Mouse (Mus musculus) thymus, postnatal 14 days (tissue): ENCODE measurements around the gene Smg7.
"Not testable (repeated sequence)": the region's sequence is repeated elsewhere in the genome, so short reads cannot be mapped to it uniquely, and the experiment has no call there.

Experiments
- DNase-seq: peaks from one replicate; pipeline ENCODE4 v3.0.0; 2021

Smg7 gene

DNA sequence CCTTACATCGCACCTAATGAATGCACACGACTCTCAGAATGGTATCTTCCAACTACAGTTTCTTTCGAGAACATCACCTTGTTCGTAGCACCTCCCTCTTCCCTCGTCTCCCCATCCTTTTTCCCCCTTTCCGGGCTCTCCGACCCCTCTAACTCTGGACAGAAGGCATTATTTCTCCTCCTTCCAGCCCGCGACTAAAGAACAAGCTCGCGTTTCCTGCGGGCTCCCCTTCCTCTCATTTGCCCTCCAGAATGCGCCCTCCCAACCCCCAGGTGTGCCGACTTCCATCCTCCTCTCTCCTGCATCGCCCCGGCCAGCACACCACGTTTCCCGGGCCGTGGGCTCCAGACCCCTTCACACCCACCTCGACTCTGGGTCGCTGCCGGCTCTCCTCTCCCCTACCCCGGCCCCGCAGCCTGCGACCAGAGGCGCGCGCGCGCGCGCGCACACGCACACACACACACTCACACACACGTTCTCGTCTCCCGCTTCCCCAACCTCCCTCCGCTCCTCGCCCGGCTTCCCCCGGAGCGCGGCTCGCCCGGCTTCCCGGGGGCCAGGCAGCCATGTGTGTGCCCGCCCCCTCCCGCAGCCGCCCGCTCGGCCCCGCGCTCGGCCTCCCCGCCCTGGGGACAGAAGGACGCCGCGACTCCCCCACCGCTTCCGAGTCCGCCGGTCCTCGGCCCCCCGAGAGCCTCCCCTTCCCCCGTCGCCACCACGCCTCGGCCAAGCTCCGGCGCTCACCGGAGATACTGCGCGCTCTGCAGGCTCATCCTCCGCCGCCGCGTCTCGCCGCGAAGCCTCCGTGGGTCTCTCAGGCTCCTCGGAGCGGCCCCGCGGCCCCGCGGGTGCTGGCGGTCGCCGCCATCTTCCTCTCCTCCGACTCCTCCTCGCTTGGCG, at the start of gene Smg7:
TSS of gene Smg7 (minus strand) at position 882 of the 900 bp plus-strand sequence.
- DNase-seq, result peak; percentile 66

DNA sequence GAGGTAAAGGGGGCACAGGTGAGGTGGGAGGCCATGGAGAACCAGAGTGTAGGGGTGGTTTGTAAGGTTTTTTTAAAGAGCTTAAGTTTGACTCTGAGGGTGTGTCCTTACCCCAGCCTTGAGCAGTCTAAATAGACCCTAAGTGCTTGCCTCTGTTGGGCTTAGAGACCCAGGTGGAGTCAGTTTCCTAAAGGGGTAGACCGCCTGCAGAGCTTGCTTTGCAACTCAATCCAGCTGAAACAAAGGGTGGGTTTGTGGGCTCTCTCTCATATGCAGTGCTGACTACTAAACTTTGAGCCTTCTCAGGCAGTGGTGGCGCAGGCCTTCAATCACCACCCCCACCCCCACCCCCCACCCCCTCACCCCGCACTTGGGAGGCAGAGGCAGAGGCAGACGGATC, 40.5 kb upstream of the Smg7 start:
- no peak for DNase-seq

DNA sequence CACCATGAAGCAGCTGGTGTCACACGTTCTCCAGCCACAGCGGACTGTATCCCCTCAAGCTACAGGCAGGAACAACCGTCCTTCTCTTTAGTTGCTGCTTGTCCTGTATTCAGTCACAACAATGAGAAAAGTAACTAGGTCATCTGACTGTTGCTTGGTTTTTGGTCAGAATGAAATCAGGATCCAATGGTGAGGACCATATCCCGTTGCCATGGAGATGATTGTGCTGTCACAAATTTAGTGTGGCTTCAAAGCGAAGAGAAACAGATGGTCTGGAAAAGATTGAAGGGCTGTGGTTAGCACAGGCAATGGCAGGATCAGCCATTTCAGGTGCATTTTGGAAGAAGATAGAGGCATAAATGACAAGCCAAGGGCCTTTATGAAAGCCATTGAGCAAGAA, 33.9 kb upstream of the Smg7 start:
- no peak for DNase-seq

DNA sequence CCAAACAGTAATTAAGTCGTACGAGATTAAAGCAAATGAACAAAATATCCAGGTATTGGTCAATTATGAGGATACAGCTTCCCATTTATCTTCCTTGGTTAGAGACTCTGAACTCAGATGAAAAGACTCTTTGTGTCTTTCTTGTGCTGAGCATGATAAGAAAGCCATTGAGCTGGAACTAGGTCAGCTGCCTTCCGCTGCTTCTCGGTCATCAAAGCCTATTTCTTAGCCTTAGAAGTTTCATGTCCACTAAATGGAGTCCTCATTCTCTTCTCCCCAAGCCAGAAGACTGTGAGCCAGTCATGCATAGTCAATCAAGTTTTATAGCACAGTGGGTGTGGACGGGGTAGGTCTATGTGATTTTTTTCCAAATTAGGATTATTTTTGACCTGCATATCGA, 33.0 kb upstream of the Smg7 start:
- DNase-seq, result no peak

DNA sequence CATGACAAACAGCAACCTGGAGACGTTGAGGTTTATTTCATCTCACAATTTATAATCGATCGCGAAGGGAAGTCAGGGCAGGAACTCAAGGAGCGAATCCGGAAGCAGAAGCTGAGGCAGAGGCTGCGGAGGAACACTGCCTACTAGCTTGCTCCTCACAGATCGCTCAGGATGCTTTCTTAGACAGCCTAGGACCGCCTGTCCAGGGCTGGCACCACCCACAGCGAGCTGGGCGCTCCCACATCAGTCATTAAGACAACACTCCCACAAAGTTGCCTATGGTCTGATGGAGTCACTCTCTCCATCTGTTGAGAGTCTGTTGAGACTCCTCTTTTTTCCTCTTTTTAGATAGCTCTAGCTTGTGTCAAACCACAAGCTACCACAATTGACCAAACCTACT, 31.5 kb upstream of the Smg7 start:
- no peak for DNase-seq

DNA sequence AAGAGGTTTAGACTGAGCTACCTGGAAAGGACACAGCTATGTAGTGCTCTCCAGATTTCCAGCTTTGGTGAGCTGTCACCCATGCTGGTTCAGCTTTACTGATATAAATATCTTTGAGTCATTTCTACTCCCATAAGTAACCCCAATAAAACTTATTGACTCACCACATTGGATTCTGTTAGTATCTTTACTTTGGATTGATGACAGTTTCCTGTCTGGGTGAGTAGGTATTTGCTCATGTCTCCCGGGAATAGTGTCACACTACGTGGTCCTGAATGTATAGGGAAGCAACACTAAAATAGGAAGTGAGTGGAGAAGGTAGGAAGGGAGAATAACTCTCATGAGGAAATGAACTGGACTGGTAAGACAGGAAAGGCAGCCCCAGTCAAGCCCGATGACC, 19.3 kb upstream of the Smg7 start:
- DNase-seq, result no peak

DNA sequence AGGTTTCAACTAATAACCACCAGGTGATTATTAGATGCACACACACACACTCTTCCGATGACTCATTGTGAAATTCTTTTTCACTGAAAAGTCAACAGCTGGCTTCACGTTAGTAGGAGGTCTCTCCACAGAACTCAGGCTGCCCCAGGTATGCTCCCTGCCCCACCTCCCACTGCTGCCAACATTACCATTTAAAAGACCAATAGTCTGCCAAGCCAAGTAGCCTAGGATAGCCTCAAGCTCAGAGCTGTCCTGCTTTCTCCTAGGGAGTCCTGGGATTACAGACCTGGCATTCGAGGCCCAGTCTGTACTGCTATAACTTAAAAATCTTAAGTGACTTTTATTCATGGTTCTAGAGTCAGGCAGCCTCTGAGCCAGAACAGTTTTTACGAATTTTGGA, 15.2 kb upstream of the Smg7 start:
- DNase-seq, result no peak

DNA sequence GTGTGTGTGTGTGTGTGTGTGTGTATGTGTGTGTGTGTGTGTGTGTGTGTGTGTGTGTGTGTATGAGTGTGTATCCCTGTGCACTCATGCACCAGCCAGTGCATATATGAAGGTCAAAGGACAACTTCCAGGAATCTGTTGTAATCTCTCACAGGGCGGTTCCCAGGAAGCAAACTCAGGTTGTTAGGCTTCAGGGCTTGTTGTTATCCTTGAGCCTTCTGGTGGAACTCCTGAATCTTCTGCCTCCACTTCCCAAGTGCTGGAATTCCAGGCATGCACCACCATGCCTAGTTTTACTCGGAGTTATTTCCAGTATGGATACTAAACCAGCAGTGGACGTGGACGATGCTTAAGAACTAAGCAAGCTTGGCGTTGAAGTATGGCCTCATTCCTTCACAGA, 14.5 kb upstream of the Smg7 start:
- DNase-seq, result no peak

DNA sequence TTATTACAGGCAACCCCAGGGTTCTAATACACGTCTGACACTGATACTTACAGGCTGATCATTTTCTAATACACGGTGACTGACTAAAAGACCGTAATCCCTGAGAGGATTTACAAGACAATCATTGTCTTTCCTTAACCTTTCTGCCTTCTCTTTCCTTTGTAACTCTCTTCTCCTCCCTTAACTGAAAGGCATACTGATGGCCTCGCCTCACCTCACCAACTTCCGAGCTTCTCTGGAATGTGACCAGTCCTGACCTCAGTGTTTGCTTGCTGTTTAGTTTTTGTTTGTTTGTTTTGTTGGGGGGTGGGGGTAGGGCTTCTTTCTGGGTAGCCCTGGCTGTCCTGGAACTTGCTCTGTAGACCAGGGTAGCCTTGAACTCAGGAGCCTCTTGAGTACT, 13.3 kb upstream of the Smg7 start:
- no peak for DNase-seq

DNA sequence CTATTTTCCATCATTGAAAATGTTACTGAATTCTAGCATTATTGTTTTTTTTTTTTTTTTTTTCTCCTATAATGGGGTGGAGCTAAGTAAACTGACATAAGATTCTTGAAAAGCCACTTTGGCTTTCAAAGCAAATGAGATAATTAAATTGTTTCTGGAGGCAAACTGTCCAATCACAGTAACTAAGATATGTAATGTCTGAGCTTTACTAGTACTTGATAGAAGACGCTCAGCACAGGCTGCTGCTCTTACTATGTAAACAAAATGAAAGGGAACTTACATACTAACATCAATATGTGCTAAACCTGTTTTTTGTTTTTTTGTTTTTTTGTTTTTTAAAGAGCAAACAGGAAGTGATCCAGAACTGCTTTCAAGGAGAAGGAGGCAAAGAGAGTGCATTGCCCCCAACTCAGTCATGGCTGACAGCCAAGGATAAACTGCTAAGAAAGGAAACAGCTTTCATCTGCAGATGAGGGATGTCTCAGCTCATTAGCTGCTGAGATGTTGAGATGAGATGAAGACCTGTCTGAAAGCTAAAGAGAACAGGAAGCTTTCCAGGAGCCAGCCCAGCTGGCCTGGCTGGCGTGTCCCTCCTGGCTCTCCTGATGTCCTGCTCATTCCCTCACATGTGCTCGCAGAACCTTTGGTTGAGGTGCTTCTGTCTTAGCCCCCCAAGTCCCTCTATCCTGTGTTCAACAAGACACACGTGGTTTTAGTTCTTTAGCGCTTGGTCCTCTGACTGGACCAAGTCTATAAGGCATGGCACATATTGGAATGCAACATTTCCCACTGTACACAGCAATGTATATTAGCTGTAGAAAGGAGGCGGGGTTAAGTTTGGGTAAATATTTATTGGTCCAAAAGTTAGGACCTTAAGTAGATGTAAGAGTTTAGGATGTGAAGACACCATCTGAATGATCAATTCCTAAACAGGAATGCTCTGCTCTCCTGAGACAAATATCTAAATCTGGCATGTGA, 11.3 kb upstream of the Smg7 start:
- DNase-seq, result no peak

DNA sequence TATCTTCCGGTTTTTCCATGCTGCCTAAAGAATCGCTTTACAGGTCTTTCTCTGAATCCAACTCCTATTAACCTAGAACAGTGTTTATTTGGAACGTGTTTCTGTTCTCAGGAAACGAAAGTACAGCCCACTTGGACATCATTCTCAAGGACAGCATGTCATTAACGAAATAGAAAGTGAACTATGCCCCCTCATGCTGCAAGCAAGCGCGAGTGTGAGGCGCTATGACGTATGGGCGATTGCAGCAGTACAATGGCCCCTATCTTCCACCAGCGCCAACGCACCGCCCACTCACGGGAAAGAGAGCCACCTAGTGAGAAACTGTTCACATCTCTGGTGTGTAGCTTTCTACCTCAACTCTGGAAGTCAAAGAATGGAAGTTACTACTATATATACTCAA, 2.0 kb upstream of the Smg7 start:
- DNase-seq, result peak; percentile 89

DNA sequence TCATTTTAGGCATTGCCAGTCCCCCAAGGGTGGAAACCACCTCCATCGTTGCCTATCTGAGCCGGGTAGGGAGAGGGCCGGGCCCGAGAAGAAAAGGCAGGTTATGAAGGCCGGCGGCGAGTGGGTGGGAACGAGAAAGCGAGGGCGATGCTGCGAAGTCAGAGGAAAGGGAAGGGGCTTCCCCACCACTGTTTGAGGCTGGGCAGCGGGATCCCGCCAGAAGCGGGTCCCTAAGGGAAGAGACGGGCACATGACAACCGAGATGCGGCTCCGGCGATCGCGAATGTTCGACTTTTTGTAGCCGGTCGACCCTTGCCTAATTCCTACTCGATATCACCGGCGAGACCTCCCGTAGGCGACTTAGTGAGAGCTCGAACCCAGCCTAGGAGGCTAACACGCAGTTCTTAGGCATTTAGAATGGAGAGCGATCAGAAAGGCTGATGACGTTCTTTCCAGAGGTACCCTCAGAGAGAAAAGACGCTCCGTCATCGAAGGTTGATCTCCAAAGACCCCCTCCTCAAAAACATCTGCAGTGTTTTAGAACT, 1.2 kb upstream of the Smg7 start:
- DNase-seq, result peak; percentile 63

DNA sequence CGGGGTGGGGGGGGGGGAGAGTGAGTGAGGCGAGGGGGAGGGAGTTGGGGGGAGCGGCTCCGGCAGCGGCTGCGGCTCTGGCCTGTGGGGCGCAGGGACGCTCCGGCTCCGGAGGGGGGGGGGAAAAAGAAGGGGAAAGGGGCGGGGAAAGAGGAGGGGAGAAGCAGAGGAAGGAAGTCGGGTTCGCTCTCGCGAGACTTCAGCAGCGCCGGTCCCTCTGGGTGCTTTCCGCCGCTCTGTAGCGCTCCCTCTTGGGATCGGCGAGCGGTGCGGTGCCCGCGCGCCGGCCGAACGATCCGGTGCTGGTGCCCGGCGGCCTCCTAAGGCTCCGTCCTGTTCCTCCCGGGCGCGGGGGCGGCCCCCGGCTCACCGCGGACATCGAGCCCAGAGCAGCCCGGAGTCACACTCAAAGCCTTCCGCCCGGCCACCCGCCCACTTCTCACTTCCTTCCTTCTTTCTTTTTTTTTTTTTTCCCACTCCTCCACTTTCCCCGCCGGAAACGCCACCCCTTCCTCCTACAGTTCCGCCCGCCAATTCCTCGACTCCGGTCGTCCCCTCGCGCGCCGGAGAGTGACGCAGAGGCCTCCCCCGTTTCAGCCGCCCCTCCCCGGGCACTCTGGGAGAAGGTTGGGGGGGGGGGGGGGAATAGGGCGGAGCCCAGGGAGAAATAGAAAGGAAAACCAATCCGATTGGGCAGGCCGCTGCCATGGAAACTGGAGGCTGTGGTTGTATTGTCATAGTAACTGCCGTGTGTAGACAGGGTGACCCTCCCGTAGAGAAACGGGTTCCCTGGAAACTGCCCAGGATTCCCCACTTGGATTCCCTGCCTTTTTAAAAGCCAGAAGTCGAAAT, 445 bp upstream of the Smg7 start:
- DNase-seq, result peak; percentile 93

DNA sequence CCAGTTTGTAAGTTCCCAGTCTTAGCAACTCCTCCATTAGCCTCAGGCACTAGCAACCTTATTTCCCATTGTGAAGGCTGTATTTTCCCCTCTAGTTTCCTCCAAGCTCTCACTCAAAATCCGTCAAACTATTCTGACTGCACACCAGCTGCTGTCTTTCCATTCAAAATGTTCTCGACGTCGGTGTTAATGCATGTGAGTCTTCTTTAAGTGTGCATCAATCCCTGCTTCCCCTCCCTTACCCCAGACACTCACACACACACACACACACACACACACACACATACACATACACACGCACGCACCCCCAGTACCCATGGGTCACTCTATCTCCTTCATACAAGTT, 1.1 kb downstream of the Smg7 start:
- DNase-seq, result no peak

DNA sequence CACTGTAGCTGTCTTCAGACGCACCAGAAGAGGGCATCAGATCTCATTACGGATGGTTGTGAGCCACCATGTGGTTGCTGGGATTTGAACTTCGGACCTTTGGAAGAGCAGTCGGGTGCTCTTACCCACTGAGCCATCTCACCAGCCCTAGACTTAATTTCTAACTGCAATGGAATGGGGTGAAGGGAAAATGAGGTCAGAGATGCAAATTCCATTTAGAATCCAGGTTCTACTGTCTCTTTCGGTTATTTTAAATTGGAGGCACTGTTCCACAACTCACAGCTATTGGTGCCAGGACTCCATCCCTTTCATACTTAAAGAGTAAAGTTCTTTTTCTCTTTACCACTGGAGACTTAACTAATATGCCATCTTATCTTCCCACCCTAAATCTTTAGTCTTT, 14.4 kb downstream of the Smg7 start:
- DNase-seq, result not testable (repeated sequence)

DNA sequence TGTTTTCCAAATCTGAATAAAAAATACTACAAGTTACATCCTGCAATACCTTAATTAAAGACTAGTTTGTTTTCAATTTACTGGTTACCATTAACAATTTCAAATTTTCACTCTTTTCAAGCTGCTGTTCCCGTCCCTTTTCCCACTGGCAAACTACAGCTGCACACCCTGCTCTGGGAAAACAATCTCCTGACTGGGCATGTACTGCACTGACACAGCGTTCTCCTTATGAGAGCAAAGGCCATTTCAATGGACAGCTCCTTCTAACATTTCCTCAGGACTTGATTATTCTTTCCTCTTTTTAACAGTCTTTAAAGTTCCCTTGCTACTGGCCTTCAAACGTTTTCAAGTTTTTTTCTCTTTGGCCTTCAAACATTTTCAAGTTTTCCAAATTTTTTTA, 31.4 kb downstream of the Smg7 start:
- no peak for DNase-seq

DNA sequence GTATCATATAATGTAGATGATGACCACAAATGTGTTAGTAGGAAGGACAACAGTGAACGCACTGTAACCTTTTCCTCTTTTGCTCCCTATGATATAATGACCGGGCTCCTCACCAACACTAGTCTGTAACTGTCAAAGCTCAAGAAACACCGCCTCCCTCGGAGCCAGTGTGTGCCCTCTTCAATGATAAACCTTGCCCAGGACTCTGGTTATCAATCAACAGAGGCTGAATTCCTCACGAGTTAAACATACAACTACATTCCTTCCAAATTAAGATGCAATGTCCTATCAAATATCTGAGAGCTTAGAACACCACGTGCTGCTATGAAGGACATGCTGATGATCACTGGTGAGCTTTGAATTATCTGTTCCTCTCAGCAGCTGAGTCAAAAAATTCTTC, 32.5 kb downstream of the Smg7 start:
- no peak for DNase-seq

DNA sequence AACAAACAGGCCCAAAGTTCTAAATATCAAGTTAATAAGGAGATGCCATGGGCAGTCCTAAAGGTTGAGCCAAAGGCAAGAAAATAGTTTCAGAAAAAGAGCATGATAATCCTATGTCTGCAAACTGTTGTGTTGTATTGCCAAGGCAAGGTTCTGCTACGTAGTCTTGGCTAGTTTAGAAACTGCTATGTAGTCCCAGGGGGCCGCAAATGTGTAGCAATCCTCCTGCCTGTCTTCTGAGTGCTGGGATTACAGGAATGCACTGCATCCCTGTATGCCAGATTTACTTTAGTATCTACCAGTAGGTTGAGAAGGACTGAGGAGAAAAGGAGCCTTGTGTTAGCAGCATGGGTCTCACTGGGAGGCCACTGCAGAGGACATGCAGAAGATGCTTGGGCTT, 55.6 kb downstream of the Smg7 start:
- DNase-seq, result no peak

DNA sequence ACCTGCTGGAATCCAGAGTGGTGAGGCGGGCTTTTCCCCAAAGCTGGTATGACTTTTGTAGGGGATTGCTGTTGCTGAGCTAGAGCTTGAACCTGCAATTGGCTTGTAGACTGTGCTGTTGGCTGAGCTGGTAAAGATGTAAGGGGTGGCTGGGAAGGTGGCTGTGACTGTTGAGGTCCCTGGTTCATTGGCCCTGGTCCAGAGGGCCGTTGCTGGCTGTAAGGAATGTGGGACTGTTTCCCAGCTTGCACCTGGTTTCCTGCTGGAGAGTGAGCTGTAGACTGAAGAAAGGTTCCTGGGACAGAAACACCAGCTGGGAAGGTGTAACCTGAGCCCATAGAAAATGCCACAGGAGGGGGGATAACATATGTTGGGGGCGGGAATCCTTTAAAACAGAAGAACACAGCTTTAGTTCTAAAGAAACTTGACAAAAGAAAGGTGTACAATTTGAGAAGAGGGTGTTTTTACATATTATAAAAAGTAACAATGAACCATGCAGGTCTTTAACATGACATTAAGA, 57.2 kb downstream of the Smg7 start:
- DNase-seq, result no peak

DNA sequence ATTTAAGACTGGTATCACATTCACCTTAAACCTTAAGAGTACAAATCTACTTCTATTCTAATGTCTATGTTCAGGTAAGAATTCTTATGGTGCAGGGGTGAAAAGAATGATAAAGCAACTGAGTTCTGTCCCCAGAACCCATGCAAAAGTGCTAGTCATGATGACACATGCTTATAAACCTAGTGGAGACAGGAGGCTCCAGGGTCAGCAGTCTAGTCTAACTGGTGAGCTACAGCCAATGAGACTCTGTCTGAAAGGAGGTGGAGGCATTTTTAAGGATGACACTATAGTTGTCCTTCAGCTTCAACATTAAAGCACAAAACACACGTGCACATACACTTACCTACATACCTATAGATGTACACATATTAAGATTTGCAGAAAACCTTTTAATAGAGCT, 57.8 kb downstream of the Smg7 start:
- DNase-seq, result no peak

DNA sequence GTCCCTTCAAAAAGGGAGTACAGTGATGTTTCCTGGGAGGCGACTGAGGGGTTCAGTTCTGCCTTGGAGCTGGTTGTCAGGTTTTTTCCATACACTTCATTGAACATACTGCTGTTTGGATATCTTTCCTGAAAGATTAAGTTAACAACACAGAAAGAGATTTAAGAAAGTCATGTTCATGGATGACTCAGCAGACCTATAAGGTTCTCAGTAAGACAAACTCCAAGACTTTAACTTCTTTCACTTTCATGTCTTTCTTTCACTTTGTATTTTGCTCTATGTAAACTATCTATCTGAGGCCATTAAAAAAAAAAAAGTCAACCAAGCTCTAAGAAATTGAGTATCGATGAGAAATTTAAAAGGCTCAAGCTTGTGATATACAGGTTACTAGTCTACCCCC, 61.4 kb downstream of the Smg7 start:
- DNase-seq, result no peak

DNA sequence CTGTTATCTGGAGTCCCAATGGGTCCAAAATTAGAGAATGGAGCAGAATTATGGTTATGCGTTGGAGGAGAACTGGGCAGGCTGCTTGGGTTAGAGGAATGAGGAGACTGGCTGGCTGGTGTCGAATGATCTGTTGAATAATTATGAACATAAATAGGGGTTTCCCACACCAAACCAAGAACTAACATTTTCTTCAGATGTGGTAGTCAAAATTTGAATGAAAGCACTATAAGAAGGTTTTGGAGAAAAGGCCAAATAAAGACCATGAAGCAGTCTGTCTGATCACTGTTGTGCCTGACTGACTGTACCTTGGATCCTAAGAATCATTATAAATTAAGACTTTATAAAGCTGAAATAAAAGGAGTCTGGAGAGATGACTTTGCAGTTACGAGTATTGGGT, 62.1 kb downstream of the Smg7 start:
- DNase-seq, result no peak

DNA sequence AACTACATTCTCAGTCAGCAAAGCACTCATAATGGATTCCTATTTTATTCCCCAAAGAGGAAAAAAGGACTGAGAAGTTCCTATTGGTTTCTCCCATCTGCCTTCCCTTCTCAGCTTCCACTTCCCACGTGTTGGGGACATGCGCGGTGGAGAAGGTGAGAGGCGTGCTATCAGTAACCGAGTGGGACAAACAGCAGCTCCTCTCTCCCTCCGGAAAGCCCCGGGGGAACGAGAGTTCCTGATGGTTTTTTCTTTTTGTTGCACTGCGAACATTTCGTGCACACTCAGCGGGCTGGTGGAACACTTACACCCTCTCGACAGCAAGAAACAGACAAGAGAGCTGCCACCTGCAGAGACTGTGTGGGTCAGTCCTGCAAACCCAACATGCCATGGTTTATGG, 63.6 kb downstream of the Smg7 start:
- no peak for DNase-seq
